Mouse (Mus musculus) ES-E14 (cell line): ENCODE data around the gene Hoxa5.

Experiments
- CHD2 ChIP-seq: IDR thresholded peaks from 2 replicates; pipeline ENCODE4 v1.6.1; 2014; ENCODE audit warnings: mild to moderate bottlenecking, low read depth, low read length, inconsistent platforms
- HCFC1 ChIP-seq: IDR thresholded peaks from 2 replicates; pipeline ENCODE4 v1.6.1; 2012; ENCODE audit warnings: low read length, inconsistent platforms, borderline replicate concordance; ENCODE audit not compliant: insufficient read depth
- MAFK ChIP-seq: IDR thresholded peaks from 2 replicates; pipeline ENCODE4 v1.6.1; 2014; ENCODE audit warnings: mild to moderate bottlenecking, low read depth, low read length, inconsistent platforms; ENCODE audit not compliant: insufficient read depth
- ZC3H11A ChIP-seq: IDR thresholded peaks from 2 replicates; pipeline ENCODE4 v1.6.1; 2012; ENCODE audit warnings: low read depth, mild to moderate bottlenecking, inconsistent platforms, low read length, borderline replicate concordance
- ZNF384 ChIP-seq: IDR thresholded peaks from 2 replicates; pipeline ENCODE4 v1.6.1; 2012; ENCODE audit warnings: low read depth, low read length, inconsistent platforms

- TF ChIP-seq MAFK (no peak), HCFC1 (no peak), ZNF384 (no peak), CHD2 (no peak), ZC3H11A (no peak)
Measured at GRCm38 (mm10) chr6:52175864-52176263, 28.5 kb downstream of the Hoxa5 start.
